Mouse (Mus musculus) adrenal gland, postnatal 4 days (tissue): ENCODE measurements at regions not wholly inside any gene's neighbourhood (a gene's known extent, or its start where the extent isn't known, plus 50 kb on each side); places are given as distances from the start of the nearest gene placed in this dataset.

Experiments
- DNase-seq, 2 experiments: peaks; one replicate each; pipeline ENCODE4 v3.0.0; 2021 to 2022; ENCODE audit warnings: low spot score in 2 of 2, mixed read lengths in 2 of 2

DNA sequence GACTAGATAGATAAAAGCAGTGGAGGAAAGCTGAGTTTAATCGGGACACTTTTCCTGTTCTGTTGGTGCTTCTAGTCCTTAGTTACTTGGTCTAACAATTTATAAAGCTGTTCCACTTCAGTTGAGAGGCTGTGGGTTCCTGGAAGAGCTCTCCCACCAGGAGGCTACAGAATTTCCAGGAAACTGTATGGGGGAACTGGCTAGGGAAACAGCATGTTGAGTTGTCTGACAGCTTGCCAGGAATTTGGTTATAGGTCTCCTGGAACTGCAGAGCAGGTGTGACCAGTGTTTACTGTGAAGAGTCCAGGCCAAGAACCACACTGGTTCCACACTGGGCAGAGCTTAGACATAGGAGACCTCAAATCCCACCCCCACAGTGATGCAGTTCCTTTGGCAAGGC is 65.0 kb upstream of the Pik3cg start:
- DNase-seq, result no peak

DNA sequence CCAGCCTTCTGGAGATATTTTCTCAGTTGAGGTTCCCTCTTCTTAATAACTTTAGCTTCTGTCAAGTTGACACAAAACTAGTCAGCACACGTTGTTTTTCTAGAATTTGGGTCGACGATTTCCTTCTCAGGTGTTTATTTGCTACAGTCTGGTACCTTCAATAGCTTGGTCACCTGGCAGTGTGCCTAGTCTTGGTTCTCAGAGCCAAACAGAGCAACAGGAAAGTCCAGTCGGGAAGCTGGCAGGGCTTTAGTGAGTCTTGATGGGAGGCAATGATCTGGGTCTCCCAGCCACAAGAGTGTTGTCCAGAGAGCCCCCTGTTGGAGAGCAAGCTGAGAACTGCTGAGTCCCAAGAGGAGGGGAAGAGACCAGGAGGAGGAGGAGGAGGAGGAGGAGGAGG is 71.4 kb upstream of the Pik3cg start:
- DNase-seq, result no peak

DNA sequence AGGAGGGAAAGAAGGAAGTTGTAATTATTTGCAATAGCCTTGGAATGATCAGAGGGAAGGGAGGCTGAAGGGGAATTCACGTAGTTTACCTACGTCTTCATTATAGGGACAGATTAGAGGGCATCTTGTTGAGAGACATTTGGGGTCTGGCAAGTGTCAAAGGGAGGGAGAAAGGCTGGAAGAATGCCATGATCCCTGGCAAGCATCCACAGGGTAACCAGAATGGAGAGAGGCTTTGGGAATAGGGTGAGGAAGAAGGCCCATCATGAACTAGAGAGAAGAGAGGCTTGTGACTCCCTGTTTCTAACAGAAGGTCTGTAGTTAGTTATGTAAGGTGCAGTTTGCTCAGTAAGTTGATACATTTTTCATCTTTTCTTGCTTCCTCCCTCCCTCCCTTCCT is 71.8 kb upstream of the Pik3cg start:
- no peak for DNase-seq

DNA sequence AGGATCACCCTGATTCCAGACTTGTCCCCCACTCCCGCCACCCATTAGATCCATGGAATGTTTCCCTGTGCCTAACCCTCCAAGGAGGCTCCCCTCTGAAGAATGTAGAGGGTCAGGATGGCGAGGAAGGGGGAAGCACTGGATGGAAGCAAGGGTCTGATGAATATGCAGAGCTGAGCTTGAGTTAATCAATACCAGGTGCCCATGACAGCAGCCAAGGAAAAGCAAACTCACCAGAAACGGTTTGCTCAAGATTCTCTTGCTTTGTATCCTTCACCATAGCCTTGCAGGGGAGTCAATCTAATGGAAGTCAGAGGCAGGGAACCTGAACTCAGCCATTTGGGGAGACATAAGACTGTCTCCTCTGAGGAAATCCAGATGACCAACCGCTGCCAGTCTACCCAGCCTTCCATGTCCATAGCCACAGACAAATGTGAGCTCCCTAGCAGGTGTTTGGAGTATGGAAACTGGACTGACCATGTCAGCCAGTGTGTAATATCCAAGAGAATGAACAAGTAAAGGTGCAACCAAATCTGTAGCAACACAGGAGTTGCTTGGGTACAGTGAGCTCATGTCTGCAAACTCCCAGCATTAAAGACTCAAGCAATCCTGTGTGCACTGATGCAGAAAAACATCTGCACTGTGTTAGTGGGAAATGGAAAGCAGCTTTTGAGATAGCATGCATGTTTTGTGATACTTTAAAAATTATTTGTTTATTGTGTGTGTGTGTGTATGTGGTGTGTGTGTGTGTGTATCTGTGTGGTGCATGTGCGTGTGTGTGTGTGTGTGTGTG is 74.1 kb upstream of the Pik3cg start:
- DNase-seq, result no peak

DNA sequence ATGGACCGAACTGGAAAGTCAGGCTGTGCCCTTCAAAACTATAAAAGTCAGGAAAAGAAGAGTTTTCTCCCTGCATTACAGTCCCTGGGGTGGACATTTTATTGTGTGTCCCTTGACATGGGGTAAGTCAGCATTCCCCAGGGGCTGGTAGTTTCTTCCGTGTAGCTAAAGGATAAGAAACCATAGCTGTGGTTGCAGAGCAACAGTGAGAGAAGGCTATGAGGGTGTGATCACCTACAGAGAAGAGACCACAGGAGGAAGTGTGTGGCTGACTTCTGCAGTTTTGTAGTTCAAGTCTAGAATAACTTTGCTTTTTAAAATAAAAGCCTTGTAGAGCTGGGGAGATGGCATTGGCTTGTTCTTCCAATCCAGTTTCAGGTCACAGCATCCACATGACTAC is 76.6 kb upstream of the Pik3cg start:
- no peak for DNase-seq

DNA sequence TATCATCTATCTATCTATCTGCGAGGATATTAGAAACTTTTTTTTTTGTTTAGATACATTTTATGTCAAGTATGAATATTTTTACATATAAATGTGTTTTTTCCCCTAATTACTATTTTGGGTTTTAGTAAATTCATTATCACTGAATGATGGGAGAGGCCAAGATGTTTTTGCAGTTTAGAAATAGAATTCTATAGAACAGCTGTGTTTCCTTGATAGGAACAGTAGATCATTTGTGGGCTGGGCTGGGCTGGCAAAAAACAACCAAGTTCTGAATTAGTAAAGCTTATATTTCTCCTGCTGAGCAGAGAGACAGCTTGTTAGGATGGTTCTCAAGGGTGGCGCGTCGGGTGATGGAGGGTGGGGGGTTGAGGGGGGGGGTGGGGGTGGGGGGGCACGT is 78.2 kb upstream of the Pik3cg start:
- no peak for DNase-seq

DNA sequence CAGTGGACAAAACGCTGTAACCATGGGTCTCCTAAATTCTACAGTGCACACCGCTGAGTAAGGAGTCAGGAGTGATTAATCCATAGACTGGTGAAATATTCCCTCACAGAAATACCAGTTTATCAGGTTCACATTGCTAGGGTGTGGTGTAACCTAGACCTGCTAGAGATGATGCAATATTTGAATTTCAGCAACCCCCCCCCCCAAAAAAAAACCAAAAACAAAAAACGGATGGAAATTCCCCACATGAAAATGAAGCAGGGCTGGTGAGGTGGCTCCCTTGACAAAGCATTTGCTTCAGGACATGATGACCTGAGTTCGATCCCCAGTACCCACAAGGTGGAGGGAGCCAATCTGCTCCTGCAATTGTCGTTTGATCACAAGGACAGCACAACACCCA is 82.7 kb upstream of the Pik3cg start:
- DNase-seq, result no peak

DNA sequence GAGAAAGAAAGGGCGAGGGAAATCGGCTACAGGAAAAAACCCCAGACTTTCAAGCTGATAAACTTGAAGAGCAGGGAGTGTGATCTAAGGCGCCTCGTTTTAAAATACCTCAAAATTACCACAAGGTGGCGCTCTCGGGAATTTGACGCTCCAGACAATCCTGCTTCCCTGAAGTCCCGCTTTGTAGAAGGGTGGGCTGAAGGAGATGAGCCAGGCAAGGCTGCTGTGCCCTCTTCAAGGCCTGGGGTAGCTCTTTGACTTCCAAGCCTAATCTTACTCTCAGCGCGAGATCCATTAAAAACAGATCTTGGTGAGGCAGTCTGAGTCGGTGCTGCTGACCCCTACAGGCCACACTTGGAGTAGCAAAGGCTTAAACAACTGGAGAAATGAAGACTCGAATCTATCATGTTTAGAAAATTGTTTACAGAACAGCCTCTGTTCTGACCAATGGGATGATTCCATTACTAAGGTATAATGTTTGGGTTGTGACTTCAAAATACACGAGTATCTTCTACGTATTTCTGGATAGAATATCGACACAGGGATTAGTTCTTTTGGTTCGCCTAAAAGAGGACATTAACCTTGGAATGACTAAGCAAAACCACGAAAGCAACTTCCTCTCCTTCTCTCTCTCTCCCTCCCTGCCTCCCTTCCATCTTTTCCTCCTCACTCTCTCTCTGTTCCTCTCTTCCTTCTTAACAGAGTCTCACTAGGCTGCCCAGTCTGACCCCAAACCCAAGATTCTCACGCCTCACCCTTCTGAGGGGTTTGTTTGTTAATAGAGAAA is 83.7 kb upstream of the Pik3cg start:
- DNase-seq, result peak; percentile 20 to 48

DNA sequence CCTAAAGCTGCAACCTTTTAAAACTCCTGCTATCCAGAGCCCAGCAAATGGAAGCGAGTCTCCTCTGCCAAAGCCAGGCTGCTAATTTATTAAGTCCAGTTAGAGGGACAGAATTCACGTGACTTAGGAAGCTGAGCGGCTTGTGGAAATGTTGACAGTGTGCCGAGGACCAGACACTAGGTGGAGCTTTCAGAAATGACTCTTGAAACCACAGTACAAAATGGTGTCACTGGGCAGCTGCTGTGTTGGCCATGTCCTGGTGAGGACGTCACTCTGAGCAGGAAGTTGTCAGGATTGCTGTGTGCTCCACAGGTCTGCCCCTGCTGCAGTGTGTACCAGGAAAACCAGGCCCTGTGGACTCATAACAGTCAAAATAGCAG is 84.3 kb upstream of the Pik3cg start:
- no peak for DNase-seq

DNA sequence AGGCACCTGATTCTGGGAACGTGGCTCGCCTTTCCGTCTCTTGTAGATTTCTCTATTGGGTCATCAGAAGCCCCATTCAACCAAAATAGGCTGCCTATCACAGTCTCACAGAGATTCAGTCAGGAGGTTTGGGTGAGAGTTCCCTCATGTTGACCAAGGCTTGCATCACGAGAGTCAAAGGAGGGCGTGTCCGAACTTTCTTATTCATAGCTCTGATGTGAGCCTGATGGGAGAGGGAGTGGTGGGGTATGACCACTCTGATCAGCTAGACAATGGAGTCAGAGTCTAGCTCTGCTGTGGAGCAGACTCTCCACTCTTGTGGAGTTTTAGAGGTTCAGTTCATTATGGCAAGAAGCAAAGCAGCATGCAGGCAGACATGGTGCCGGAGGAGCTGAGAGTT is 81.1 kb upstream of the Ccdc71l start:
- DNase-seq, result no peak

DNA sequence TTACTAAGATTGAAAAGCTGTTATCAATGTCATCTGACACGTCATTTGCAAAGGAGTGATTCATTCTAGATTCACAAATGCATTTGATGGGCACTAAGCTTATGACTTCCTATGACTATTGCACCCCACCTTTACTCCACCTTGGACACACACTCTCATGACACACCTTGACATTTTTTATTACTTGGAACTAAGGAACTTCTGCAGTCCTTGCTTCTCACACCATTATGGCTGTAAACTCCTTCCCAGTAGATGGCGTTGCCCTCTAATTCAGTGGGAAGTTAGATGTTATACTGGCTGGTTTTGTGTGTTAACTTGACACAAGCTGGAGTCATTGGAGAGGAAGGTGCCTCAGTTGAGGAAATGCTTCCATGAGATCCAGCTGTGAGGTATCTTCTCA is 78.8 kb upstream of the Ccdc71l start:
- no peak for DNase-seq

DNA sequence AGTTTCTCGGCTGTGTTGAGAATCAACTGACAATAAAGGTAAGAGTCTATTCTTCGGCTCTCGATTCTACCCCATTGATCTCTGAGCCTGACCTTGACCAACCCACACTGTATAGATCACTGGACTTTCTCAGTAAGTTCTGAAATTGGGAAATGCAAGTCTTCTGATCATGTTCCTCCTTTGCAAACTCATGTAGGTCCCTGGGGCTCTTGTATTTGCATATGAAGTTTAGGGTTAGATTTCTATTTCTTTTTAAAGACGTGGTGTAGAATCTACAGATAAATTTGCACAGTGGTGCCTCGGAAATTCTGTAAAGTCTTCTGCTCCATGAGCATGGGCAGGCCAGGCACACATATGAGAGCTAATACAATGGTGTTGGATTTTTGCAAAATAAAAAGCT is 72.8 kb upstream of the Ccdc71l start:
- DNase-seq, result no peak

DNA sequence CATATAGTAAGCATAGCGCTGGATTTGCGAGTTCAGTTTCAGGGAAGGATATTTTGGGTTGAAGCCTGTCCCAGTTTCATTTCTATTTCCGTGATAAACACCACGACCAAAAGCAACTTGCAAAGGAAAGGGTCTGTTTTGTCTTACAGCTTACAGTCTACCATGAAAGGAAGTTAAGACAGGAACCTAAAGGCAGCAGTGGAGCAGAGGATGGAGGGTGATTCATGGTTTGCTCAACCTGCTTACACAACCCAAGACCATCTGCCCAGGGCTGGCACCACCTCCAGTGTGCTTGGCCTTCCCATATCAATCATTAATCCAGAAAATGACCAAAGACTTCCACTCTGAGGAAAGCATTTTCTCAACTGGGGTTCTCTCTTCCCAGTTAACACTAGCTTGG is 72.2 kb upstream of the Ccdc71l start:
- DNase-seq, result no peak

DNA sequence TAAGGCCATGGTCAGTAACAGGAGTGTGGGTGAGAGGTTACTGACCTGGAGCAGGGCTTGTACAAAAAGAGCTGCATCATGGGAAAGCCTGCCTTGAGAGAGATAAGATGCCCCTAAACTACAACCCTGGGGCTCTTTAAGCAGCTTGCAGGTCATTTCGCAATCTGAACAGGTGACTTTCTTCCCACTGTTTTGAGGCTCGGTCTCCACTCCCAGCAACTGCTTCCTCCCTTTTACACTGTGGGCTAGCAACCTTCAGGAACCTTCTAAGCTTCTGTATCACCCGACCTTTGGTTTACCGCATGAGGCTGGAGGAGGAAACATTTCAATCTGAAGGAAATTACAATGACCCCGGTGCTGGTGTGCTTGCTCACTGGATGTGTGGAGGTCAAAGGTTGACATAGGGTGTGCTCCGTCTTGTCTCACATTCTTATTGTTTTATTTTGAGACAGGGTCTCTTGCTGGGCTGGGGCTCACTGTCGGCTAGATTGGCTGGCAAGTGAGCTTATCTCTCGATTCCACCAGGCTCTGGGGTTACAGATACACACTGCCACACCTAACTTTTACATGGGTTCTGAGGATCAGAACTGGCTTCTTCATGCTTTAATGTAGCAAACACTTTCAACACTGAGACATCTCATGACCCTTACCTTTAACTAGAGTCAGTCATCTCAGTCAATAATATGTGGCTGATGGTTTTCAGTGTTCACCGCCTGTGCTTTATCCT is 71.1 kb upstream of the Ccdc71l start:
- no peak for DNase-seq

DNA sequence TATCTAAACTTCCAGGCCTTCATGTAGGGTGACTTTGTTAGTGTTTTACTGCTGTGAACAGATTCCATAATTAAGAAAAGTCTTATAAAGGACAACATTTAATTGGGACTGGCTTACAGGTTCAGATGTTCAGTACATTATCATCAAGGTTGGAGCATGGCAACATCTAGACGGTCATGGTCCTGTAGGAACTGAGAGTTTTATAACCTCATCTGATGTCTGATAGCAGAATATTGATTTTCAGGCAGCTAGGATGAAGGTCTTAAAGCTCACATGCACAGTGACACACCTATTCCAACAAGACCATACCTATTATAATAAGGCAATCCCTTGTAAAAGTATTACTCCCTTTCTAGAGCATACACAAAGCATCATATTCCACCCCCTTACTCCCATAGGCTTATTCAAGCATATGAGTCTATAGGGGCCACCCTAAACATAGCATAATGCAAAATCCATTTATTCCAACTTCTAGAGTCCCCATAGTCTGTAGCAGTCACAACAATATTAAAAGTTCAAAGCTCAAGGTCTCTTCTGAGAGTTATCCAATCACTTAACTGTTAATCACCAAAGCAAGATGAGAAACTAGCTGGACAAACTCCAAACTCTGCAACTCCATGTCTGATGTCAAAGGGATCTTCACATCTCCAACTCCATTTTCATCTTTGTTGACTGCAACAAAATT is 63.3 kb upstream of the Ccdc71l start:
- no peak for DNase-seq
